Mouse (Mus musculus): ENCODE measurements around the gene Ky. TPM values are rescaled to one million over a fixed set of nuclear protein-coding genes. Genes with fewer than 3 reads are reported as not detected.

The Ky gene
- polyA plus RNA-seq, 1 experiment: 0.31 TPM

GRCm38 (mm10) chr9:102501113-102501512 is 4.4 kb upstream of the Ky start:
- WGBS: 68% methylated on average over 4 of the region's 4 CpGs
- no peak for DNase-seq (ENCODE audit: low read depth, low spot score)

GRCm38 (mm10) chr9:102502015-102502633 is 3.4 kb upstream of the Ky start:
- WGBS: 51% methylated on average over 11 of the region's 11 CpGs
- no peak for DNase-seq (ENCODE audit: low read depth, low spot score)

- no peak for DNase-seq (ENCODE audit: low read depth, low spot score)
- 68% methylated on average over 3 of the region's 3 CpGs for WGBS
Observed at GRCm38 (mm10) chr9:102504716-102505378, 703 bp upstream of the Ky start.

GRCm38 (mm10) chr9:102508315-102508714 is 2.8 kb downstream of the Ky start:
- 82% methylated on average over 3 of the region's 3 CpGs for WGBS
- no peak for DNase-seq (ENCODE audit: low read depth, low spot score)

GRCm38 (mm10) chr9:102511423-102511822 is 5.9 kb downstream of the Ky start:
- WGBS: 30% methylated on average over 8 of the region's 8 CpGs
- DNase-seq (ENCODE audit: low read depth, low spot score): no peak

- 75% methylated on average over 4 of the region's 4 CpGs for WGBS
Observed at GRCm38 (mm10) chr9:102513578-102513977, 8.0 kb downstream of the Ky start.

GRCm38 (mm10) chr9:102518443-102518842 is 12.9 kb downstream of the Ky start:
- 83% methylated on average over 9 of the region's 9 CpGs for WGBS
- no peak for DNase-seq (ENCODE audit: low read depth, low spot score)

More at GRCm38 (mm10) chr9:102513578-102513977, 8.0 kb downstream of the Ky start:
- DNase-seq (ENCODE audit: low read depth, low spot score): no peak

GRCm38 (mm10) chr9:102521396-102521795 is 15.8 kb downstream of the Ky start:
- WGBS: 77% methylated on average over 4 of the region's 4 CpGs
- no peak for DNase-seq (ENCODE audit: low read depth, low spot score)

- 88% methylated on average over 7 of the region's 7 CpGs for WGBS
- no peak for DNase-seq (ENCODE audit: low read depth, low spot score)
Observed at GRCm38 (mm10) chr9:102528106-102528505, 22.6 kb downstream of the Ky start.

GRCm38 (mm10) chr9:102528561-102528960 is 23.0 kb downstream of the Ky start:
- 80% methylated on average over 7 of the region's 7 CpGs for WGBS
- DNase-seq (ENCODE audit: low read depth, low spot score): no peak

- DNase-seq (ENCODE audit: low read depth, low spot score): no peak
- WGBS: 69% methylated on average over 3 of the region's 3 CpGs
Observed at GRCm38 (mm10) chr9:102529008-102529407, 23.5 kb downstream of the Ky start.

GRCm38 (mm10) chr9:102531051-102531892 is 25.7 kb downstream of the Ky start:
- WGBS: 74% methylated on average over 21 of the region's 21 CpGs

GRCm38 (mm10) chr9:102536968-102537367 is 31.4 kb downstream of the Ky start:
- 73% methylated on average over 4 of the region's 4 CpGs for WGBS
- no peak for DNase-seq (ENCODE audit: low read depth, low spot score)

More at GRCm38 (mm10) chr9:102531051-102531892, 25.7 kb downstream of the Ky start:
- no peak for DNase-seq (ENCODE audit: low read depth, low spot score)

GRCm38 (mm10) chr9:102539699-102540098 is 34.1 kb downstream of the Ky start:
- no peak for DNase-seq (ENCODE audit: low read depth, low spot score)
- WGBS: 58% methylated on average over 7 of the region's 7 CpGs

- no peak for DNase-seq (ENCODE audit: low read depth, low spot score)
- 77% methylated on average over 10 of the region's 10 CpGs for WGBS
Observed at GRCm38 (mm10) chr9:102541666-102542065, 36.1 kb downstream of the Ky start.

- WGBS: 71% methylated on average over 8 of the region's 8 CpGs
- DNase-seq (ENCODE audit: low read depth, low spot score): no peak
Observed at GRCm38 (mm10) chr9:102542540-102542939, 37.0 kb downstream of the Ky start.

- 79% methylated on average over 2 of the region's 2 CpGs for WGBS
- no peak for DNase-seq (ENCODE audit: low read depth, low spot score)
Observed at GRCm38 (mm10) chr9:102543761-102544115, 38.2 kb downstream of the Ky start.

GRCm38 (mm10) chr9:102544116-102544772 is 38.7 kb downstream of the Ky start:
- WGBS: 22% methylated on average over 11 of the region's 11 CpGs
- DNase-seq (ENCODE audit: low read depth, low spot score): no peak

- peak; percentile 63 for DNase-seq (ENCODE audit: low read depth, low spot score)
- 2% methylated on average over 26 of the region's 26 CpGs for WGBS
Observed at GRCm38 (mm10) chr9:102544773-102545366, 39.3 kb downstream of the Ky start.

Data from large intestine, adult 2 months (tissue).